Mouse (Mus musculus): ENCODE data around the gene Ppp1r12a. TPM values are rescaled to one million over a fixed set of nuclear protein-coding genes. Genes with fewer than 3 reads are reported as not detected.

Ppp1r12a gene
- polyA plus RNA-seq, 1 experiment, result 18.5 TPM

- Histone ChIP-seq H3K4me2 (ENCODE audit: low read depth) (no peak overlapping the region), H3K4me3 (no peak overlapping the region), H3K79me2 (ENCODE audit: control insufficient read depth, insufficient read depth) (peaks cover 89% of the 10 kb centered on the region), H3ac (ENCODE audit: control insufficient read depth, insufficient read length) (no peak overlapping the region), H3K36me3 (ENCODE audit: control insufficient read depth, insufficient read depth) (no peaks in the 10 kb centered on the region), H3K27me3 (ENCODE audit: control insufficient read depth, insufficient read depth, insufficient read length) (no peaks in the 10 kb centered on the region)
- no peak for TF ChIP-seq POLR2AphosphoS2 (IDR thresholded peaks at IDR 0.05; ENCODE audit: insufficient read length, low read depth)
Measured at GRCm38 (mm10) chr10:108197498-108197897, 35.5 kb downstream of the Ppp1r12a start.

- Histone ChIP-seq H3K27me3 (ENCODE audit: control insufficient read depth, insufficient read depth, insufficient read length) (no peaks in the 10 kb centered on the region), H3K4me2 (ENCODE audit: low read depth) (no peak overlapping the region), H3K79me2 (ENCODE audit: control insufficient read depth, insufficient read depth) (peaks cover 92% of the 10 kb centered on the region), H3ac (ENCODE audit: control insufficient read depth, insufficient read length) (no peak overlapping the region), H3K4me3 (no peak overlapping the region), H3K36me3 (ENCODE audit: control insufficient read depth, insufficient read depth) (no peaks in the 10 kb centered on the region)
- TF ChIP-seq POLR2AphosphoS2 (IDR thresholded peaks at IDR 0.05; ENCODE audit: insufficient read length, low read depth) (no peak), CEBPB (IDR thresholded peaks at IDR 0.05; ENCODE audit: insufficient read depth, poor library complexity, severe bottlenecking) (no peak), MYOG (IDR thresholded peaks at IDR 0.05; ENCODE audit: control insufficient read depth in 1 of 3, insufficient read depth in 1 of 3, insufficient read length in 2 of 3, low read depth in 2 of 3) (no peak), TCF3 (IDR thresholded peaks at IDR 0.05; ENCODE audit: insufficient read length, low read depth) (no peak), USF1 (IDR thresholded peaks at IDR 0.05; ENCODE audit: low read depth) (no peak), POLR2A (IDR thresholded peaks at IDR 0.05; ENCODE audit: insufficient read length, low read depth) (no peak), REST (IDR thresholded peaks at IDR 0.05; ENCODE audit: insufficient read depth, insufficient read length) (no peak), MYOD1 (IDR thresholded peaks at IDR 0.05; ENCODE audit: control insufficient read depth in 1 of 3, insufficient read length in 2 of 3, low read depth in 2 of 3) (no peak), TCF12 (IDR thresholded peaks at IDR 0.05; ENCODE audit: insufficient read depth, poor library complexity, severe bottlenecking) (no peak), MAX (IDR thresholded peaks at IDR 0.05; ENCODE audit: low read depth) (no peak)
Measured at GRCm38 (mm10) chr10:108198945-108199344, 37.0 kb downstream of the Ppp1r12a start.

- H3K4me2 ChIP-seq (ENCODE audit: low read depth), result no peak overlapping the region
- H3K79me2 ChIP-seq (ENCODE audit: control insufficient read depth, insufficient read depth), result peaks cover 89% of the 10 kb centered on the region
- no peak overlapping the region for H3ac ChIP-seq (ENCODE audit: control insufficient read depth, insufficient read length)
- H3K36me3 ChIP-seq (ENCODE audit: control insufficient read depth, insufficient read depth), result peaks cover 5% of the 10 kb centered on the region
- H3K27me3 ChIP-seq (ENCODE audit: control insufficient read depth, insufficient read depth, insufficient read length), result no peaks in the 10 kb centered on the region
- no peak overlapping the region for H3K4me3 ChIP-seq
- TF ChIP-seq E2F4 (IDR thresholded peaks at IDR 0.05; ENCODE audit: insufficient read depth) (no peak), CEBPB (IDR thresholded peaks at IDR 0.05; ENCODE audit: insufficient read depth, poor library complexity, severe bottlenecking) (no peak), SRF (IDR thresholded peaks at IDR 0.05; ENCODE audit: control insufficient read depth, insufficient read length, low read depth) (no peak), MYOG (IDR thresholded peaks at IDR 0.05; ENCODE audit: control insufficient read depth in 1 of 3, insufficient read depth in 1 of 3, insufficient read length in 2 of 3, low read depth in 2 of 3) (no peak), MAX (IDR thresholded peaks at IDR 0.05; ENCODE audit: low read depth) (no peak), POLR2A (IDR thresholded peaks at IDR 0.05; ENCODE audit: insufficient read length, low read depth) (no peak), REST (IDR thresholded peaks at IDR 0.05; ENCODE audit: insufficient read depth, insufficient read length) (no peak), USF1 (IDR thresholded peaks at IDR 0.05; ENCODE audit: low read depth) (no peak), POLR2AphosphoS2 (IDR thresholded peaks at IDR 0.05; ENCODE audit: insufficient read length, low read depth) (no peak), TCF3 (IDR thresholded peaks at IDR 0.05; ENCODE audit: insufficient read length, low read depth) (no peak), TCF12 (IDR thresholded peaks at IDR 0.05; ENCODE audit: insufficient read depth, poor library complexity, severe bottlenecking) (no peak), MYOD1 (IDR thresholded peaks at IDR 0.05; ENCODE audit: control insufficient read depth in 1 of 3, insufficient read length in 2 of 3, low read depth in 2 of 3) (no peak)
Measured at GRCm38 (mm10) chr10:108202126-108202525, 40.1 kb downstream of the Ppp1r12a start.

GRCm38 (mm10) chr10:108203440-108203839 lies 41.4 kb downstream of the Ppp1r12a start:
- Histone ChIP-seq H3ac (ENCODE audit: control insufficient read depth, insufficient read length) (no peak overlapping the region), H3K79me2 (ENCODE audit: control insufficient read depth, insufficient read depth) (peaks cover 90% of the 10 kb centered on the region), H3K27me3 (ENCODE audit: control insufficient read depth, insufficient read depth, insufficient read length) (no peaks in the 10 kb centered on the region), H3K36me3 (ENCODE audit: control insufficient read depth, insufficient read depth) (peaks cover 5% of the 10 kb centered on the region), H3K4me3 (no peak overlapping the region), H3K4me2 (ENCODE audit: low read depth) (no peak overlapping the region)
- no peak for TF ChIP-seq TCF3 (IDR thresholded peaks at IDR 0.05; ENCODE audit: insufficient read length, low read depth)
- no peak for TF ChIP-seq MAX (IDR thresholded peaks at IDR 0.05; ENCODE audit: low read depth)
- TF ChIP-seq POLR2A (IDR thresholded peaks at IDR 0.05; ENCODE audit: insufficient read length, low read depth), result no peak
- TF ChIP-seq MYOD1 (IDR thresholded peaks at IDR 0.05; ENCODE audit: control insufficient read depth in 1 of 3, insufficient read length in 2 of 3, low read depth in 2 of 3), result no peak
- no peak for TF ChIP-seq POLR2AphosphoS2 (IDR thresholded peaks at IDR 0.05; ENCODE audit: insufficient read length, low read depth)
- no peak for TF ChIP-seq REST (IDR thresholded peaks at IDR 0.05; ENCODE audit: insufficient read depth, insufficient read length)
- TF ChIP-seq E2F4 (IDR thresholded peaks at IDR 0.05; ENCODE audit: insufficient read depth), result no peak
- TF ChIP-seq TCF12 (IDR thresholded peaks at IDR 0.05; ENCODE audit: insufficient read depth, poor library complexity, severe bottlenecking), result no peak
- TF ChIP-seq CEBPB (IDR thresholded peaks at IDR 0.05; ENCODE audit: insufficient read depth, poor library complexity, severe bottlenecking), result no peak
- TF ChIP-seq SRF (IDR thresholded peaks at IDR 0.05; ENCODE audit: control insufficient read depth, insufficient read length, low read depth), result no peak
- no peak for TF ChIP-seq USF1 (IDR thresholded peaks at IDR 0.05; ENCODE audit: low read depth)
- no peak for TF ChIP-seq MYOG (IDR thresholded peaks at IDR 0.05; ENCODE audit: control insufficient read depth in 1 of 3, insufficient read depth in 1 of 3, insufficient read length in 2 of 3, low read depth in 2 of 3)

- Histone ChIP-seq H3K27me3 (ENCODE audit: control insufficient read depth, insufficient read depth, insufficient read length) (no peaks in the 10 kb centered on the region), H3K36me3 (ENCODE audit: control insufficient read depth, insufficient read depth) (peaks cover 13% of the 10 kb centered on the region), H3K79me2 (ENCODE audit: control insufficient read depth, insufficient read depth) (peaks cover 93% of the 10 kb centered on the region), H3ac (ENCODE audit: control insufficient read depth, insufficient read length) (no peak overlapping the region), H3K4me2 (ENCODE audit: low read depth) (no peak overlapping the region), H3K4me3 (no peak overlapping the region)
- no peak for TF ChIP-seq SRF (IDR thresholded peaks at IDR 0.05; ENCODE audit: control insufficient read depth, insufficient read length, low read depth)
- no peak for TF ChIP-seq MYOD1 (IDR thresholded peaks at IDR 0.05; ENCODE audit: control insufficient read depth in 1 of 3, insufficient read length in 2 of 3, low read depth in 2 of 3)
- TF ChIP-seq TCF12 (IDR thresholded peaks at IDR 0.05; ENCODE audit: insufficient read depth, poor library complexity, severe bottlenecking), result no peak
- no peak for TF ChIP-seq TCF3 (IDR thresholded peaks at IDR 0.05; ENCODE audit: insufficient read length, low read depth)
Measured at GRCm38 (mm10) chr10:108209396-108209795, 47.4 kb downstream of the Ppp1r12a start.

Measured in myocyte (in vitro differentiated cells).